Mouse (Mus musculus): ENCODE measurements around the gene Gm17545. TPM values are rescaled to one million over a fixed set of nuclear protein-coding genes. Genes with fewer than 3 reads are reported as not detected.
A peak's percentile ranks its signal among the peaks of the same experiment; 100 is the strongest.
"Not testable (repeated sequence)": the region's sequence is repeated elsewhere in the genome, so short reads cannot be mapped to it uniquely, and the experiment has no call there.

Gm17545 gene
- not detected in 2 replicates for polyA plus RNA-seq (2014; fragmentation: Nextera tagmentation; extraction: Ambion mirVana)

DNA sequence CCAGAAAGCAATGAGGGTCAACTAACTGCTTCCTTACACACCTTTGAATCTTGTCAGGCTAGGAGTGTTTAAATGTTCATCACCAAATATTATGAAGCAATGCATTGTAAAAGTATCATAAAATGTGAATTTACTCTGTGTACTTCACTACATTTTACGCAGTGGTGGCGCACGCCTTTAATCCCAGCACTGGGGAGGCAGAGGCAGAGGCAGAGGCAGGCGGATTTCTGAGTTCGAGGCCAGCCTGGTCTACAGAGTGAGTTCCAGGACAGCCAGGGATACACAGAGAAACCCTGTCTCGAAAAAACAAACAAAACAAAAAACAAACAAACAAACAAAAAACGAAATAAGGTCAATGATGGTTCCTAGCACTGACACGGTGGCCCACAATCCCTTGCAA, at the start of gene Gm17545:
Gene Gm17545, plus strand, starts transcription at position 301 of the 400 bp plus-strand sequence.
- WGBS: 92% methylated on average over 8 of the region's 8 CpGs
- not testable (repeated sequence) for H3K9ac ChIP-seq (ENCODE audit: low read length); DNase-seq (ENCODE audit: low spot score, missing footprints); H3K27ac ChIP-seq (ENCODE audit: low read depth, low read length); ATAC-seq (ENCODE audit: low FRiP score); H3K4me3 ChIP-seq (ENCODE audit: low read depth, low read length); H3K4me2 ChIP-seq; H3K4me1 ChIP-seq (ENCODE audit: control insufficient read depth, insufficient read depth, low read length); H3K9me3 ChIP-seq (ENCODE audit: control insufficient read depth, low read length); H3K27me3 ChIP-seq (ENCODE audit: control insufficient read depth, insufficient read depth, low read length)
- H3K36me3 ChIP-seq (ENCODE audit: control insufficient read depth, insufficient read depth, low read length): peaks cover 13% of the 10 kb centered on the region

- ATAC-seq (ENCODE audit: low FRiP score) (no peak), DNase-seq (ENCODE audit: low spot score, missing footprints) (no peak)
- no peak overlapping the region for H3K27ac ChIP-seq (ENCODE audit: low read depth, low read length)
- H3K27me3 ChIP-seq (ENCODE audit: control insufficient read depth, insufficient read depth, low read length): no peaks in the 10 kb centered on the region
- H3K4me3 ChIP-seq (ENCODE audit: low read depth, low read length): no peak overlapping the region
- no peaks in the 10 kb centered on the region for H3K4me1 ChIP-seq (ENCODE audit: control insufficient read depth, insufficient read depth, low read length)
- no peak overlapping the region for H3K4me2 ChIP-seq
- no peak overlapping the region for H3K9ac ChIP-seq (ENCODE audit: low read length)
- H3K36me3 ChIP-seq (ENCODE audit: control insufficient read depth, insufficient read depth, low read length): no peaks in the 10 kb centered on the region
- no peaks in the 10 kb centered on the region for H3K9me3 ChIP-seq (ENCODE audit: control insufficient read depth, low read length)
- 85% methylated on average over 3 of the region's 3 CpGs for WGBS
These were observed 48.7 kb upstream of the Gm17545 start for GRCm38 (mm10) chr9:22405414-22405813.

DNA sequence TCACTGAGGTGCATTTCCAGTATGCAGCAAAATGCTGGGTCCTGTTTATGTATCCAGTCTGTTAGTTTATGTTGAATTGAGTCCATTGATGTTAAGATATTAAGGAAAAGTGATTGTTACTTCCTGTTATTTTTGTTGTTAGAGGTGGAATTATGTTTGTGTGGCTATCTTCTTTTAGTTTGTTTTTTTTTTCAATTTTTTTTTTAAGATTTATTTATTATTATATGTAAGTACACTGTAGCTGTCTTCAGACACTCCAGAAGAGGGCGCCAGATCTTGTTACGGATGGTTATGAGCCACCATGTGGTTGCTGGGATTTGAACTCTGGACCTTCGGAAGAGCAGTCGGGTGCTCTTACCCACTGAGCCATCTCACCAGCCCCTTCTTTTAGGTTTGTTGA, 46.5 kb upstream of the Gm17545 start:
- not testable (repeated sequence) for ATAC-seq (ENCODE audit: low FRiP score); H3K9ac ChIP-seq (ENCODE audit: low read length); H3K9me3 ChIP-seq (ENCODE audit: control insufficient read depth, low read length); H3K27ac ChIP-seq (ENCODE audit: low read depth, low read length); DNase-seq (ENCODE audit: low spot score, missing footprints); H3K4me3 ChIP-seq (ENCODE audit: low read depth, low read length); H3K27me3 ChIP-seq (ENCODE audit: control insufficient read depth, insufficient read depth, low read length); H3K4me2 ChIP-seq; H3K4me1 ChIP-seq (ENCODE audit: control insufficient read depth, insufficient read depth, low read length); H3K36me3 ChIP-seq (ENCODE audit: control insufficient read depth, insufficient read depth, low read length)
- 72% methylated on average over 3 of the region's 4 CpGs for WGBS

- ATAC-seq (ENCODE audit: low FRiP score); DNase-seq (ENCODE audit: low spot score, missing footprints): not testable (repeated sequence)
- 29% methylated on average over 4 of the region's 4 CpGs for WGBS
These were observed 45.7 kb upstream of the Gm17545 start for GRCm38 (mm10) chr9:22408344-22408743.

GRCm38 (mm10) chr9:22409501-22409900, 44.6 kb upstream of the Gm17545 start:
- Histone ChIP-seq H3K4me2 (no peak overlapping the region), H3K9ac (ENCODE audit: low read length) (no peak overlapping the region), H3K4me1 (ENCODE audit: control insufficient read depth, insufficient read depth, low read length) (no peaks in the 10 kb centered on the region), H3K27me3 (ENCODE audit: control insufficient read depth, insufficient read depth, low read length) (no peaks in the 10 kb centered on the region), H3K36me3 (ENCODE audit: control insufficient read depth, insufficient read depth, low read length) (no peaks in the 10 kb centered on the region), H3K9me3 (ENCODE audit: control insufficient read depth, low read length) (no peaks in the 10 kb centered on the region), H3K27ac (ENCODE audit: low read depth, low read length) (no peak overlapping the region), H3K4me3 (ENCODE audit: low read depth, low read length) (no peak overlapping the region)
- 78% methylated on average over 7 of the region's 7 CpGs for WGBS
- ATAC-seq (ENCODE audit: low FRiP score): no peak
- DNase-seq (ENCODE audit: low spot score, missing footprints): no peak

More at GRCm38 (mm10) chr9:22408344-22408743, 45.7 kb upstream of the Gm17545 start:
- H3K9ac ChIP-seq (ENCODE audit: low read length); H3K4me1 ChIP-seq (ENCODE audit: control insufficient read depth, insufficient read depth, low read length); H3K27ac ChIP-seq (ENCODE audit: low read depth, low read length); H3K4me2 ChIP-seq; H3K4me3 ChIP-seq (ENCODE audit: low read depth, low read length); H3K36me3 ChIP-seq (ENCODE audit: control insufficient read depth, insufficient read depth, low read length); H3K27me3 ChIP-seq (ENCODE audit: control insufficient read depth, insufficient read depth, low read length); H3K9me3 ChIP-seq (ENCODE audit: control insufficient read depth, low read length): not testable (repeated sequence)

GRCm38 (mm10) chr9:22411002-22411857, 42.9 kb upstream of the Gm17545 start, which contains the start of gene 9530077C05Rik:
Gene 9530077C05Rik, plus strand, starts transcription at chr9:22411513.
- peak within 1 kb of the TSS; percentile 58 for H3K9ac ChIP-seq (ENCODE audit: low read length)
- H3K27me3 ChIP-seq (ENCODE audit: control insufficient read depth, insufficient read depth, low read length): no peaks in the 10 kb centered on the region
- no peaks in the 10 kb centered on the region for H3K9me3 ChIP-seq (ENCODE audit: control insufficient read depth, low read length)
- H3K27ac ChIP-seq (ENCODE audit: low read depth, low read length): no peak within 1 kb of the TSS
- no peaks in the 10 kb centered on the region for H3K36me3 ChIP-seq (ENCODE audit: control insufficient read depth, insufficient read depth, low read length)
- H3K4me1 ChIP-seq (ENCODE audit: control insufficient read depth, insufficient read depth, low read length): no peaks in the 10 kb centered on the region
- H3K4me3 ChIP-seq (ENCODE audit: low read depth, low read length): peak within 1 kb of the TSS; percentile 41
- under 1% methylated on average over 43 of the region's 43 CpGs for WGBS
- peak; percentile 99 for DNase-seq (ENCODE audit: low spot score, missing footprints)
- peak within 1 kb of the TSS; percentile 50 for H3K4me2 ChIP-seq
- ATAC-seq (ENCODE audit: low FRiP score): peak; percentile 99

GRCm38 (mm10) chr9:22416187-22416586, 37.9 kb upstream of the Gm17545 start:
- DNase-seq (ENCODE audit: low spot score, missing footprints) (no peak), ATAC-seq (ENCODE audit: low FRiP score) (no peak)
- WGBS: 82% methylated on average over 3 of the region's 3 CpGs

DNA sequence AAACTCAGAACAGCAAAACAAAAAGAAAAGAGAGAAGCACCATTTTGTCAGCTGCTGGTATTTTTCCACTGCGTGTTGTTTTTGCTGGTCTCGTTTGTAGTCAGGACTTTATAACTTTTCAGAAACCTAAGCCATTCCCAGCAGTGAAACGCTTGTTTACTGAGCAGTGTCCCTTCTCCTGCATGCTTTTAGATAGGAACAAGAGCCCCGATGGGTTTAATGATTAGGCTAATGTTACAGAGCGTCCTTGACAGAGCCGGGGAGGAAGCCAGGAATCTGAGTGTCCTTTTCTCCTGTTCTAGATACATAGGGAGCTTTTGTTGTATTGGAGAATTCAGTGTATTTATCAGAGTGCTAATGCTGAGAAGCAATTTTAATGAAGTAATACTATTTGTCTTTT, 36.5 kb upstream of the Gm17545 start:
- Histone ChIP-seq H3K27me3 (ENCODE audit: control insufficient read depth, insufficient read depth, low read length) (no peaks in the 10 kb centered on the region), H3K4me1 (ENCODE audit: control insufficient read depth, insufficient read depth, low read length) (no peaks in the 10 kb centered on the region; the same call in 1 of the 2 replicates), H3K4me2 (no peak overlapping the region), H3K9ac (ENCODE audit: low read length) (no peak overlapping the region), H3K27ac (ENCODE audit: low read depth, low read length) (no peak overlapping the region), H3K4me3 (ENCODE audit: low read depth, low read length) (no peak overlapping the region), H3K36me3 (ENCODE audit: control insufficient read depth, insufficient read depth, low read length) (no peaks in the 10 kb centered on the region), H3K9me3 (ENCODE audit: control insufficient read depth, low read length) (no peaks in the 10 kb centered on the region)
- WGBS: 67% methylated on average over 6 of the region's 6 CpGs
- DNase-seq (ENCODE audit: low spot score, missing footprints) (no peak), ATAC-seq (ENCODE audit: low FRiP score) (no peak)

More at GRCm38 (mm10) chr9:22416187-22416586, 37.9 kb upstream of the Gm17545 start:
- Histone ChIP-seq H3K4me2 (no peak overlapping the region), H3K9me3 (ENCODE audit: control insufficient read depth, low read length) (no peaks in the 10 kb centered on the region), H3K27ac (ENCODE audit: low read depth, low read length) (no peak overlapping the region), H3K4me3 (ENCODE audit: low read depth, low read length) (no peak overlapping the region), H3K4me1 (ENCODE audit: control insufficient read depth, insufficient read depth, low read length) (no peaks in the 10 kb centered on the region; the same call in 1 of the 2 replicates), H3K36me3 (ENCODE audit: control insufficient read depth, insufficient read depth, low read length) (no peaks in the 10 kb centered on the region), H3K27me3 (ENCODE audit: control insufficient read depth, insufficient read depth, low read length) (no peaks in the 10 kb centered on the region), H3K9ac (ENCODE audit: low read length) (no peak overlapping the region)

DNA sequence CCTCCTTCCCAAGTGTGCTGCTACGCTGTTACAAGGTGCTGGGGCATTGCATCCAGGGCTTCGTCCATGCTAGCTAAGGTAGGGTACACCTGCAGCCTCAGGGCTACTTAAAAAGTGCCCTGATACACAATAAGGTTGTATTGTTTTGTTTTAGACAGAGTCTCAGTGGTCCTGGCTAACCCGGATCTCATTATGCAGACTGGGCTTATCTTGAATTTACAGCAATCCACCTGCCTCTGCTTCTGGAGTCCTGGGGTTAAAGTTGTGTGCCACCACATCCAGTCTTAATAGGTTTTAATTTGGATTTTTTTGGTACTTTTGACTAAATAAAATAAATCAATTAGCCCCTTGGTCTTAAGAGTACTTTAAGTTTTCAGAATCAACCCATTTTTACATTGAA, 34.2 kb upstream of the Gm17545 start:
- Histone ChIP-seq H3K9me3 (ENCODE audit: control insufficient read depth, low read length) (no peaks in the 10 kb centered on the region), H3K9ac (ENCODE audit: low read length) (no peak overlapping the region), H3K4me3 (ENCODE audit: low read depth, low read length) (no peak overlapping the region), H3K4me1 (ENCODE audit: control insufficient read depth, insufficient read depth, low read length) (no peaks in the 10 kb centered on the region; the same call in 1 of the 2 replicates), H3K27ac (ENCODE audit: low read depth, low read length) (no peak overlapping the region), H3K27me3 (ENCODE audit: control insufficient read depth, insufficient read depth, low read length) (no peaks in the 10 kb centered on the region), H3K36me3 (ENCODE audit: control insufficient read depth, insufficient read depth, low read length) (no peaks in the 10 kb centered on the region), H3K4me2 (no peak overlapping the region)
- ATAC-seq (ENCODE audit: low FRiP score) (no peak), DNase-seq (ENCODE audit: low spot score, missing footprints) (no peak)
- 82% methylated on average over 3 of the region's 3 CpGs for WGBS

All from midbrain, embryonic 11.5 days (tissue).